Mouse (Mus musculus): Measurements from ENCODE around the gene Gm4779. TPM values are rescaled to one million over a fixed set of nuclear protein-coding genes. Genes with fewer than 3 reads are reported as not detected.
A peak's percentile ranks its signal among the peaks of the same experiment; 100 is the strongest.
"Not testable (repeated sequence)": the region's sequence is repeated elsewhere in the genome, so short reads cannot be mapped to it uniquely, and the experiment has no call there.

Gene Gm4779
- total RNA-seq (2014; rRNA removed), result not detected in 2 replicates
- polyA plus RNA-seq (2012; rRNA removed), result not detected in 2 replicates

GRCm38 (mm10) chrX:101794342-101794741 lies at the start of gene Gm4779, which contains the start of gene 8030474K03Rik:
Gm4779 (minus strand) TSS chrX:101794423.
8030474K03Rik (plus strand) TSS chrX:101794656.
- Histone ChIP-seq H3K79me2 (ENCODE audit: control insufficient read depth, insufficient read depth, low read length) (no peaks in the 10 kb centered on the region), H3K4me1 (ENCODE audit: control insufficient read depth, insufficient read depth, low read length) (no peaks in the 10 kb centered on the region), H3K27me3 (ENCODE audit: control insufficient read depth, insufficient read depth, low read length) (no peaks in the 10 kb centered on the region), H3K4me3 (ENCODE audit: insufficient read depth, low read depth, low read length) (no peak within 1 kb of the TSS), H3K27ac (replicated peaks; ENCODE audit: insufficient read depth, low read depth, low read length) (no peak within 1 kb of the TSS), H3K36me3 (ENCODE audit: control insufficient read depth, insufficient read depth, low read length) (no peaks in the 10 kb centered on the region), H3K9ac (ENCODE audit: low read depth, low read length) (no peak within 1 kb of the TSS)
- 96% methylated on average over 35 of the region's 35 CpGs for WGBS
- TF ChIP-seq POLR2A (IDR thresholded peaks at IDR 0.05; ENCODE audit: extremely low read depth, insufficient read depth, low read length), result no peak
- no peak for TF ChIP-seq CTCF (IDR thresholded peaks at IDR 0.05; ENCODE audit: low read depth, low read length)
- no peak for DNase-seq (ENCODE audit: extremely low read depth, low read depth, low spot score)

DNA sequence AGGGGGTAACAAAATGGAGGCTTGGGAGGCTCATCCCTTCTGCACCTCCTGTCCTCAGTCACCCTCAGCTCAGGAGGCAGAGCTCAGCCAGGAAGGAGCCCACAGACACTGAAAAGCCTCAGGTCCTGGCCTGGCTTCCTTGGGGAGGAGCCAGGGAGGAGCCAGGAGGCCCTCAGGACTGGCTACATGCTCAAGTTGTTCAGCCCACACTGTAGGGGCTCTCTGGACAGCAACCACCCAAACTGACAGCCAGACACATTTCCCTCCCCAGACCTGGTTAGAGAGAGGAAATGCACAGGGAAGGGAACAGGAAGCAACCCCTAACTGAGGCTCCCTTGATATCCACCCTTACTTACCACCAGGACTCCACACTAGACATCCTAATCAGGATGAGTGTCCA lies 25.8 kb upstream of the Gm4779 start:
- H3K9ac ChIP-seq (ENCODE audit: low read depth, low read length); DNase-seq (ENCODE audit: extremely low read depth, low read depth, low spot score); H3K27ac ChIP-seq (replicated peaks; ENCODE audit: insufficient read depth, low read depth, low read length); H3K4me1 ChIP-seq (ENCODE audit: control insufficient read depth, insufficient read depth, low read length); H3K4me3 ChIP-seq (ENCODE audit: insufficient read depth, low read depth, low read length); H3K27me3 ChIP-seq (ENCODE audit: control insufficient read depth, insufficient read depth, low read length); H3K79me2 ChIP-seq (ENCODE audit: control insufficient read depth, insufficient read depth, low read length); H3K36me3 ChIP-seq (ENCODE audit: control insufficient read depth, insufficient read depth, low read length): not testable (repeated sequence)

DNA sequence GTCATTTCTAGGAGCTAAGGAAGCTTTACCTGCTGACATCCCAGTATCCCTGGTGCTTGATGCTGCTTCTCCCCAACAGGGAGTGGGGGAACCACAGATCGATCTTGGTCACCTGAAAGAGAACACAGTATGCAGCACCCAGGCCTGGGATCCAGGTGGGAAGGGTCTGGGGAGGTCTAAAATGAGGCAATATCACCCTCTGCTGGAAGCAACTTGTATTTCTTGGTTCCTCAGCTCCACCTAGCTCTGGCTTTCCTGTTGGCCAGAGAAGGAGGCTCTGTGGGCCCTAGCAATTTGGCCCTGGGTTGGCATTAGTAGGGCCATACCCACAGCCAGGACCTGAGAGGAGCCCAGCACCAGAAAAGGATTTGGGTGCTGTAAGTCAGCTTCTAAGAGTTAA lies 24.9 kb upstream of the Gm4779 start:
- no peaks in the 10 kb centered on the region for H3K27me3 ChIP-seq (ENCODE audit: control insufficient read depth, insufficient read depth, low read length)
- WGBS, result 32% methylated on average over 1 of the region's 1 CpGs
- no peak overlapping the region for H3K4me3 ChIP-seq (ENCODE audit: insufficient read depth, low read depth, low read length)
- no peaks in the 10 kb centered on the region for H3K36me3 ChIP-seq (ENCODE audit: control insufficient read depth, insufficient read depth, low read length)
- H3K79me2 ChIP-seq (ENCODE audit: control insufficient read depth, insufficient read depth, low read length), result no peaks in the 10 kb centered on the region
- no peak overlapping the region for H3K9ac ChIP-seq (ENCODE audit: low read depth, low read length)
- no peak overlapping the region for H3K27ac ChIP-seq (replicated peaks; ENCODE audit: insufficient read depth, low read depth, low read length)
- no peak for TF ChIP-seq POLR2A (IDR thresholded peaks at IDR 0.05; ENCODE audit: extremely low read depth, insufficient read depth, low read length)
- 0 out of 2 replicates have a peak, but pooled peaks have one; percentile 14 for TF ChIP-seq CTCF (IDR thresholded peaks at IDR 0.05; ENCODE audit: low read depth, low read length)
- DNase-seq (ENCODE audit: extremely low read depth, low read depth, low spot score), result no peak
- no peaks in the 10 kb centered on the region for H3K4me1 ChIP-seq (ENCODE audit: control insufficient read depth, insufficient read depth, low read length)

DNA sequence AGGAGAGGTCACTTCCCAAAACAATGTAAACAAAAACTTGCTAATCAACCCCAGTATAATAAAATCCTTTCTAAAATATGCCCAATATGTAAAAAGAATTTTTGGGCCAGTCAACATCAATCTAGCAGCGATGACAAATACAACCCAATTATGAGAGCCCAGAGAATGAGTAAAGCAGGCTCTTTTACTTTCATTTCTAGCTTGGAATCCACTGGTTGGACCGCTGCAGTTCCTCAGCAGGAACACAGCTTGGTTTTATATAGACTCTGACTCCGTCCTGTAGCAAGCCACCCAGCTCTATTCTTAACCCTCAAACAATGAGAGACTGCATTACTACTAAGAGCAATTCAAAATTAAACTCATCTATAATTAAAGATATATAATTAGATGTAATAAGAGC lies 17.5 kb upstream of the Gm4779 start:
- H3K4me3 ChIP-seq (ENCODE audit: insufficient read depth, low read depth, low read length), result no peak overlapping the region
- H3K4me1 ChIP-seq (ENCODE audit: control insufficient read depth, insufficient read depth, low read length), result no peaks in the 10 kb centered on the region
- no peaks in the 10 kb centered on the region for H3K79me2 ChIP-seq (ENCODE audit: control insufficient read depth, insufficient read depth, low read length)
- H3K27ac ChIP-seq (replicated peaks; ENCODE audit: insufficient read depth, low read depth, low read length), result no peak overlapping the region
- 69% methylated on average over 3 of the region's 3 CpGs for WGBS
- no peaks in the 10 kb centered on the region for H3K36me3 ChIP-seq (ENCODE audit: control insufficient read depth, insufficient read depth, low read length)
- DNase-seq (ENCODE audit: extremely low read depth, low read depth, low spot score), result peak; percentile 1
- H3K9ac ChIP-seq (ENCODE audit: low read depth, low read length), result no peak overlapping the region
- H3K27me3 ChIP-seq (ENCODE audit: control insufficient read depth, insufficient read depth, low read length), result no peaks in the 10 kb centered on the region
- TF ChIP-seq CTCF (IDR thresholded peaks at IDR 0.05; ENCODE audit: low read depth, low read length) (no peak), POLR2A (IDR thresholded peaks at IDR 0.05; ENCODE audit: extremely low read depth, insufficient read depth, low read length) (no peak)

- H3K79me2 ChIP-seq (ENCODE audit: control insufficient read depth, insufficient read depth, low read length), result no peaks in the 10 kb centered on the region
- H3K27ac ChIP-seq (replicated peaks; ENCODE audit: insufficient read depth, low read depth, low read length), result no peak overlapping the region
- whole genome bisulfite sequencing, result 33% methylated on average over 2 of the region's 2 CpGs
- TF ChIP-seq POLR2A (IDR thresholded peaks at IDR 0.05; ENCODE audit: extremely low read depth, insufficient read depth, low read length) (no peak), CTCF (IDR thresholded peaks at IDR 0.05; ENCODE audit: low read depth, low read length) (no peak)
- DNase-seq (ENCODE audit: extremely low read depth, low read depth, low spot score), result peak; percentile 19
- H3K4me3 ChIP-seq (ENCODE audit: insufficient read depth, low read depth, low read length), result no peak overlapping the region
- no peaks in the 10 kb centered on the region for H3K27me3 ChIP-seq (ENCODE audit: control insufficient read depth, insufficient read depth, low read length)
- no peaks in the 10 kb centered on the region for H3K36me3 ChIP-seq (ENCODE audit: control insufficient read depth, insufficient read depth, low read length)
- H3K4me1 ChIP-seq (ENCODE audit: control insufficient read depth, insufficient read depth, low read length), result no peaks in the 10 kb centered on the region
- H3K9ac ChIP-seq (ENCODE audit: low read depth, low read length), result no peak overlapping the region
Measured at GRCm38 (mm10) chrX:101805512-101805911, 11.3 kb upstream of the Gm4779 start.

GRCm38 (mm10) chrX:101791551-101791950 lies 2.7 kb downstream of the Gm4779 start:
- DNase-seq (ENCODE audit: extremely low read depth, low read depth, low spot score), result no peak
- H3K27ac ChIP-seq (replicated peaks; ENCODE audit: insufficient read depth, low read depth, low read length), result no peak overlapping the region
- H3K4me3 ChIP-seq (ENCODE audit: insufficient read depth, low read depth, low read length), result no peak overlapping the region
- H3K27me3 ChIP-seq (ENCODE audit: control insufficient read depth, insufficient read depth, low read length), result no peaks in the 10 kb centered on the region
- H3K9ac ChIP-seq (ENCODE audit: low read depth, low read length), result no peak overlapping the region
- no peaks in the 10 kb centered on the region for H3K79me2 ChIP-seq (ENCODE audit: control insufficient read depth, insufficient read depth, low read length)
- H3K36me3 ChIP-seq (ENCODE audit: control insufficient read depth, insufficient read depth, low read length), result no peaks in the 10 kb centered on the region
- H3K4me1 ChIP-seq (ENCODE audit: control insufficient read depth, insufficient read depth, low read length), result no peaks in the 10 kb centered on the region
- TF ChIP-seq POLR2A (IDR thresholded peaks at IDR 0.05; ENCODE audit: extremely low read depth, insufficient read depth, low read length) (no peak), CTCF (IDR thresholded peaks at IDR 0.05; ENCODE audit: low read depth, low read length) (peak; percentile 56; the same call in 1 of the 2 replicates)
- WGBS, result 36% methylated on average over 4 of the region's 4 CpGs

All from liver, adult 2 months (tissue).